Mouse (Mus musculus): Measurements from ENCODE around the gene Opcml.

DNA sequence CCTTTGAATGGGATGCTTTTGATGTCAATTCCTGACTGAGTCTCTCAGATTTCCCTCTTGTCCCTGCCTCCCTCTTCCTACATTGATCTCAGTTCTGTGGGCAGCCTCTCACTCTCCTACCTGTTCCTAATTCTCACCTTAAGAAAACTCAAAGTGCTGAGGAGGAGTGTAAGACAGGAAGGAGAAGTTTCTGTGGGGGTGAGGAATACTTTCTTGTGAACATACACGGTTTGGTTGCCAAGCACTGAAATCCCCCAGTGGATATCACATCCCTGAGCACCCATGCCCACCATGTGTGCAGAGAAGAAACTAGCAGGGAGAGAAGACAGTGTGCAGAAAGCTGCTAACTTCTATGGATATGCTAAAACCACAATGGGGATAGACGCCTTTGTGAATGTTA is 1141.5 kb downstream of the Opcml start:
- TF ChIP-seq CTCF (IDR thresholded peaks at IDR 0.05; ENCODE audit: borderline replicate concordance, insufficient read depth, low read length) = no peak
- TF ChIP-seq POLR2A (IDR thresholded peaks at IDR 0.05; ENCODE audit: low read depth, low read length) = no peak

Data from embryonic fibroblast, embryonic 13.5 days (primary cell).